Mouse (Mus musculus) MEL (cell line): ENCODE data around the gene Sp2. TPM values are rescaled to one million over a fixed set of nuclear protein-coding genes. Genes with fewer than 3 reads are reported as not detected.

ENCODE experiments used
- DNase-seq: peaks from one replicate; pipeline ENCODE4 v3.0.0; 2011; ENCODE audit warnings: low read depth, low spot score
- H3K27ac ChIP-seq: 2 replicates; pipeline ENCODE4 v1.5.1; 2012; ENCODE audit warnings: low read depth, mild to moderate bottlenecking, control low read depth, low read length, moderate library complexity; ENCODE audit not compliant: control insufficient read depth
- H3K27me3 ChIP-seq, 2 experiments: fragments of 150-350 bp in 1 of 2; sonication (generic) in 1 of 2; 2 replicates each; pipeline ENCODE4 v1.6.1; 2012; ENCODE audit warnings: low read length in 2 of 2, mild to moderate bottlenecking in 2 of 2, improper control_type of control experiment in 1 of 2, moderate library complexity in 1 of 2; ENCODE audit not compliant: insufficient read depth in 2 of 2, control insufficient read depth in 1 of 2
- H3K36me3 ChIP-seq, 2 experiments: 2 replicates each; pipeline ENCODE4 v1.6.1; 2012 to 2014; ENCODE audit warnings: low read length in 2 of 2, improper control_type of control experiment in 1 of 2, inconsistent platforms in 1 of 2, mild to moderate bottlenecking in 1 of 2; ENCODE audit not compliant: insufficient read depth in 2 of 2, control insufficient read depth in 1 of 2
- H3K4me1 ChIP-seq, 2 experiments: fragments of 150-350 bp in 1 of 2; sonication (generic) in 1 of 2; 2 replicates each; pipeline ENCODE4 v1.6.1; 2012; ENCODE audit warnings: low read length in 2 of 2, improper control_type of control experiment in 1 of 2, mild to moderate bottlenecking in 1 of 2; ENCODE audit not compliant: insufficient read depth in 2 of 2, control insufficient read depth in 1 of 2
- H3K4me3 ChIP-seq, 2 experiments: fragments of 150-350 bp in 1 of 2; sonication (generic) in 1 of 2; 2 replicates each; pipeline ENCODE4 v1.5.1; 2012; ENCODE audit warnings: low read depth in 2 of 2, low read length in 2 of 2, mild to moderate bottlenecking in 2 of 2, moderate library complexity in 2 of 2, control low read depth in 1 of 2, improper control_type of control experiment in 1 of 2; ENCODE audit not compliant: control insufficient read depth in 1 of 2, insufficient read depth in 1 of 2
- H3K79me2 ChIP-seq: 2 replicates; pipeline ENCODE4 v1.6.1; 2012; ENCODE audit warnings: mild to moderate bottlenecking, low read length, moderate library complexity; ENCODE audit not compliant: control insufficient read depth, poor library complexity, insufficient read depth
- H3K9ac ChIP-seq: 2 replicates; pipeline ENCODE4 v1.6.1; 2012; ENCODE audit warnings: low read depth, mild to moderate bottlenecking, control low read depth, low read length, moderate library complexity; ENCODE audit not compliant: control insufficient read depth, poor library complexity, severe bottlenecking
- H3K9me3 ChIP-seq: fragments of 150-350 bp; sonication (generic); replicated peaks from 2 replicates; pipeline ENCODE4 v1.6.1; 2012; ENCODE audit warnings: mild to moderate bottlenecking, low read length, improper control_type of control experiment, moderate library complexity; ENCODE audit not compliant: insufficient read depth
- ETS1 ChIP-seq: IDR thresholded peaks from 2 replicates; pipeline ENCODE4 v1.6.1; 2012; ENCODE audit warnings: low read depth, mild to moderate bottlenecking, inconsistent platforms, low read length, improper control_type of control experiment, moderate library complexity
- KAT2A ChIP-seq: conservative IDR thresholded peaks from 2 replicates; pipeline ENCODE4 v1.6.1; 2012; ENCODE audit warnings: low read depth, low read length, improper control_type of control experiment, inconsistent platforms
- MEF2A ChIP-seq: IDR thresholded peaks from 2 replicates; pipeline ENCODE4 v1.6.1; 2014; ENCODE audit warnings: low read depth, mild to moderate bottlenecking, inconsistent platforms, low read length, improper control_type of control experiment; ENCODE audit not compliant: poor library complexity, insufficient replicate concordance, severe bottlenecking; ENCODE audit errors: extremely low read depth
- NRF1 ChIP-seq: IDR thresholded peaks from 2 replicates; pipeline ENCODE4 v1.6.1; 2014; ENCODE audit warnings: low read depth, mild to moderate bottlenecking, inconsistent platforms, low read length, improper control_type of control experiment, moderate library complexity; ENCODE audit not compliant: poor library complexity, insufficient read depth, severe bottlenecking
- POLR2A ChIP-seq, 2 experiments: IDR thresholded peaks; 2 replicates each; pipeline ENCODE4 v1.6.1; 2011 to 2012; ENCODE audit warnings: low read length in 2 of 2, mild to moderate bottlenecking in 2 of 2, control low read depth in 1 of 2, improper control_type of control experiment in 1 of 2, low read depth in 1 of 2, moderate library complexity in 1 of 2; ENCODE audit not compliant: control insufficient read depth in 1 of 2, insufficient read depth in 1 of 2, poor library complexity in 1 of 2
- POLR2AphosphoS2 ChIP-seq: IDR thresholded peaks from 2 replicates; pipeline ENCODE4 v1.6.1; 2011; ENCODE audit warnings: low read length, improper control_type of control experiment
- TBP ChIP-seq: IDR thresholded peaks from 2 replicates; pipeline ENCODE4 v1.8.0; 2011; ENCODE audit warnings: low read depth, low read length, improper control_type of control experiment
- TCF12 ChIP-seq: IDR thresholded peaks from 2 replicates; pipeline ENCODE4 v1.6.1; 2014; ENCODE audit warnings: low read depth, mild to moderate bottlenecking, inconsistent platforms, low read length, improper control_type of control experiment, moderate library complexity
- ZNF384 ChIP-seq: IDR thresholded peaks from 2 replicates; pipeline ENCODE4 v1.6.1; 2012; ENCODE audit warnings: low read depth, mild to moderate bottlenecking, inconsistent platforms, low read length, improper control_type of control experiment
- polyA plus RNA-seq, 2 experiments: library from polyadenylated mRNA; stranded (reverse) in 1 of 2; unstranded in 1 of 2; fragments of >175 nt in 1 of 2; fragments of >200 nt in 1 of 2; gene quantifications; 2 replicates each; pipeline versions ENCODE4 v1.2.1 to v1.2.4; 2012; ENCODE audit warnings: low replicate concordance in 2 of 2, low read depth in 1 of 2; ENCODE audit not compliant: insufficient read length in 2 of 2, insufficient read depth in 1 of 2, missing spikeins in 1 of 2
- total RNA-seq: library from RNA; depleted of rRNA; stranded (reverse); fragments of 300-350 nt; gene quantifications from 2 replicates; pipeline ENCODE4 v1.2.3, GENCODE M21; 2012

Sp2 gene
- total and polyA plus RNA-seq, 3 experiments, result 1.4 to 20.3 TPM; not detected in 1

GRCm38 (mm10) chr11:96974813-96975212, 7.9 kb downstream of the Sp2 start:
- DNase-seq, result no peak
- Histone ChIP-seq H3K9me3 (no peaks in the 10 kb centered on the region), H3K4me3 (no peak overlapping the region), H3K36me3 (peaks cover 0 to 33% of the 10 kb centered on the region in 2 experiments; a peak in 2 of 4 replicates), H3K27ac (no peak overlapping the region), H3K27me3 (no peaks in the 10 kb centered on the region), H3K4me1 (peaks cover 9 to 34% of the 10 kb centered on the region in 2 experiments), H3K9ac (no peak overlapping the region; the same call in 1 of the 2 replicates), H3K79me2 (peaks cover 40% of the 10 kb centered on the region)
- TF ChIP-seq ETS1 (no peak), ZNF384 (peak; percentile 49)

GRCm38 (mm10) chr11:96973426-96973964, 9.3 kb downstream of the Sp2 start:
- Histone ChIP-seq H3K4me3 (no peak overlapping the region), H3K9ac (no peak overlapping the region), H3K4me1 (peaks cover 15 to 37% of the 10 kb centered on the region in 2 experiments), H3K79me2 (peaks cover 42% of the 10 kb centered on the region), H3K9me3 (no peaks in the 10 kb centered on the region), H3K36me3 (peaks cover 0 to 42% of the 10 kb centered on the region in 2 experiments; a peak in 2 of 4 replicates), H3K27me3 (no peaks in the 10 kb centered on the region), H3K27ac (no peak overlapping the region)
- DNase-seq, result no peak
- TF ChIP-seq KAT2A (no peak), MEF2A (no peak), TBP (no peak), POLR2AphosphoS2 (peak; percentile 42; the same call in 1 of the 2 replicates), TCF12 (no peak)

GRCm38 (mm10) chr11:96972906-96973305, 9.9 kb downstream of the Sp2 start:
- H3K27me3 ChIP-seq, result no peaks in the 10 kb centered on the region
- no peak overlapping the region for H3K9ac ChIP-seq
- no peak overlapping the region for H3K27ac ChIP-seq
- H3K4me3 ChIP-seq, result no peak overlapping the region
- DNase-seq, result no peak
- peaks cover 41% of the 10 kb centered on the region for H3K79me2 ChIP-seq
- H3K4me1 ChIP-seq, result peaks cover 19 to 40% of the 10 kb centered on the region in 2 experiments
- H3K9me3 ChIP-seq, result no peaks in the 10 kb centered on the region
- peaks cover 0 to 46% of the 10 kb centered on the region in 2 experiments; a peak in 2 of 4 replicates for H3K36me3 ChIP-seq
- TF ChIP-seq POLR2A (IDR thresholded peaks at IDR 0.05; ENCODE audit: control insufficient read depth in 1 of 2, insufficient read depth in 1 of 2, low read depth in 1 of 2, low read length in 2 of 2, poor library complexity in 1 of 2), result 0 out of 4 replicates have a peak, but pooled peaks of 1 of the 2 experiments have one; percentile 1
- TF ChIP-seq NRF1, result no peak
- TF ChIP-seq, all 39 proteins: peak for 1
